Mouse (Mus musculus): ENCODE measurements around the gene Socs1.

DNA sequence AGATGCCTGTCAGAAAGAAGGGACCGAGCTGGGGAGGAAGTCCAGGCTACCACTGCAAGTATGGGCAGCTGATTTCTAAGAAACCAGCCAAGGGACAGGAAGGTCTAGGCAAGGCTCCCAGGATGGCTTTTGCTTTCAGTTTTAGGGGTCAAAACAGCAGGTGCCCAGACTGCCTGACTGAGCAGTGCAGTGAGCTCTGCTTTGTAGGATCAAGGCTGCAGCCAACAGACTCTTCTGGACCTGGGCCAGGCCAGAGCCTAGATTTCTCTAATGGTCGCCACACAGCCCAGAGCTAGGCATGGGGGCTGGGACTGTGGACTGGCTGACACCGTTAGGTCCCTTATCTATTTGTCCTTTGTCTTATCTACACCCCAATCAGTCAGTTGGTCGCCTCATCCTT, 10.6 kb downstream of the Socs1 start:
- TF ChIP-seq CTCF (conservative IDR thresholded peaks at IDR 0.05; ENCODE audit: low read length) (no peak), NANOG (IDR thresholded peaks at IDR 0.05; ENCODE audit: borderline replicate concordance, low read length) (no peak)

Data from E14TG2a.4 (cell line).